Mouse (Mus musculus) bone marrow, adult 2 months (tissue): ENCODE results near the gene Fubp1.

Source experiments
- CTCF ChIP-seq: fragments of 200-500 bp; IDR thresholded peaks from 2 replicates; pipeline ENCODE4 v1.5.1; 2011; ENCODE audit warnings: low read length, control low read depth; ENCODE audit not compliant: control insufficient read depth, insufficient read depth
- POLR2A ChIP-seq: fragments of 200-500 bp; IDR thresholded peaks from 2 replicates; pipeline ENCODE4 v1.6.1; 2011; ENCODE audit warnings: low read depth, mild to moderate bottlenecking, control low read depth, low read length, borderline replicate concordance; ENCODE audit not compliant: control insufficient read depth

DNA sequence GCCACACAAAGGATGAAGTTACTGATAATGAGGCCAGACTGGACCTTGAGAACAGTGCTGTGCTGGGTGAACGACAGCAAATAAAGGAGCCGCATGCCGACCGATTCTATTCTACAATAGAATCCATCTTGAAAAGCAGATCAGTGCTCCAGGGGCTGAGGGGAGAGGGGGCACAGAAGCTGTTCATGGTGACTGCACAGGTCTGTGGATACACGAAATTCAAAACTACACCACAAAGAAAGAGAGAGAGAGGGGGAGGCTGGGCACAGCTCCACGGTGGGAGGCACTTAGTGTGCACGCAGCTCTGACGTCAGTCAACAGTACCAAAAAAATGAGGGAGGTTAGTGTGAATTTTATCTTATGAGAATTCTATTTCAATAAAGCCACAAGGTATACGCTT is 26.7 kb upstream of the Fubp1 start:
- TF ChIP-seq CTCF (no peak), POLR2A (no peak)
